Mouse (Mus musculus): Measurements from ENCODE around the gene Sept5. TPM values are rescaled to one million over a fixed set of nuclear protein-coding genes. Genes with fewer than 3 reads are reported as not detected.

The Sept5 gene
- total RNA-seq, 2 experiments from 2014 or later = 14.2 to 24.3 TPM

- no peak for DNase-seq
Observed at GRCm38 (mm10) chr16:18611752-18612151, 18.0 kb downstream of the Sept5 start.

- DNase-seq = no peak
Observed at GRCm38 (mm10) chr16:18609099-18609498, 20.7 kb downstream of the Sept5 start.

- DNase-seq = peak; percentile 58
Observed at GRCm38 (mm10) chr16:18608226-18608625, 21.5 kb downstream of the Sept5 start.

GRCm38 (mm10) chr16:18605705-18606104 lies 24.0 kb downstream of the Sept5 start:
- DNase-seq = no peak

- peak; percentile 58 for DNase-seq
Observed at GRCm38 (mm10) chr16:18604267-18604701, 25.5 kb downstream of the Sept5 start.

- no peak for DNase-seq
Observed at GRCm38 (mm10) chr16:18601447-18601846, 28.3 kb downstream of the Sept5 start.

- no peak for DNase-seq
Observed at GRCm38 (mm10) chr16:18598006-18598405, 31.7 kb downstream of the Sept5 start.

GRCm38 (mm10) chr16:18596255-18596654 lies 33.5 kb downstream of the Sept5 start:
- no peak for DNase-seq

GRCm38 (mm10) chr16:18593930-18594329 lies 35.8 kb downstream of the Sept5 start:
- no peak for DNase-seq

GRCm38 (mm10) chr16:18591047-18592018 lies 38.4 kb downstream of the Sept5 start:
- peak; percentile 30 for DNase-seq

- no peak for DNase-seq
Observed at GRCm38 (mm10) chr16:18589804-18590790, 39.7 kb downstream of the Sept5 start, which contains the start of gene Tbx1. Gene Tbx1 (minus strand): TSS chr16:18590671.

- DNase-seq = no peak
Observed at GRCm38 (mm10) chr16:18589080-18589621, 40.6 kb downstream of the Sept5 start.

- no peak for DNase-seq
Observed at GRCm38 (mm10) chr16:18588738-18589055, 41.1 kb downstream of the Sept5 start.

- no peak for DNase-seq
Observed at GRCm38 (mm10) chr16:18587847-18588737, 41.7 kb downstream of the Sept5 start.

- DNase-seq = no peak
Observed at GRCm38 (mm10) chr16:18586906-18587546, 42.7 kb downstream of the Sept5 start.

GRCm38 (mm10) chr16:18586076-18586905 lies 43.5 kb downstream of the Sept5 start:
- no peak for DNase-seq

GRCm38 (mm10) chr16:18585676-18586075 lies 44.1 kb downstream of the Sept5 start:
- no peak for DNase-seq

GRCm38 (mm10) chr16:18584901-18585510 lies 44.7 kb downstream of the Sept5 start:
- DNase-seq = no peak

- no peak for DNase-seq
Observed at GRCm38 (mm10) chr16:18583673-18584357, 45.9 kb downstream of the Sept5 start.

Data from adrenal gland, postnatal 10 days (tissue).